Mouse (Mus musculus) heart, embryonic 13.5 days (tissue): ENCODE data around the gene Mapk8ip2. TPM values are rescaled to one million over a fixed set of nuclear protein-coding genes. Genes with fewer than 3 reads are reported as not detected.

ENCODE experiments used
- ATAC-seq: fragments of 200-750 bp; cut with Nextera tagmentation; 2 replicates; pipeline ENCODE4 v1.8.0; 2017; ENCODE audit warnings: moderate TSS enrichment; ENCODE audit not compliant: insufficient number of reproducible peaks, low FRiP score, low TSS enrichment; ENCODE audit errors: extremely low read depth
- H3K27ac ChIP-seq: fragments of 300-500 bp; sonication (generic); replicated peaks from 2 replicates; pipeline ENCODE4 v1.5.1; 2015; ENCODE audit warnings: moderate library complexity, mild to moderate bottlenecking, inconsistent platforms
- H3K27me3 ChIP-seq: fragments of 300-500 bp; sonication (generic); replicated peaks from 2 replicates; pipeline ENCODE4 v1.6.1; 2015; ENCODE audit warnings: mild to moderate bottlenecking, inconsistent platforms
- H3K36me3 ChIP-seq: fragments of 300-500 bp; sonication (generic); 2 replicates; pipeline ENCODE4 v1.6.1; 2015; ENCODE audit warnings: mild to moderate bottlenecking, inconsistent platforms
- H3K4me1 ChIP-seq: fragments of 300-500 bp; sonication (generic); 2 replicates; pipeline ENCODE4 v1.6.1; 2015; ENCODE audit warnings: inconsistent platforms
- H3K4me2 ChIP-seq: fragments of 300-500 bp; sonication (generic); 2 replicates; pipeline ENCODE4 v1.6.1; 2015; ENCODE audit warnings: inconsistent platforms, mild to moderate bottlenecking, moderate library complexity
- H3K4me3 ChIP-seq: fragments of 300-500 bp; sonication (generic); 2 replicates; pipeline ENCODE4 v1.5.1; 2015; ENCODE audit warnings: moderate library complexity, mild to moderate bottlenecking, inconsistent platforms
- H3K9ac ChIP-seq: fragments of 300-500 bp; sonication (generic); 2 replicates; pipeline ENCODE4 v1.6.1; 2015; ENCODE audit warnings: inconsistent platforms, mild to moderate bottlenecking, moderate library complexity
- H3K9me3 ChIP-seq: fragments of 300-500 bp; sonication (generic); 2 replicates; pipeline ENCODE4 v1.6.1; 2016; ENCODE audit warnings: inconsistent platforms
- WGBS: fragments of 180-500 bp; shearing (Covaris S2); methylation state at CpG from one replicate; pipeline ENCODE4 v1.1.7; 2015; ENCODE audit warnings: mixed read lengths; 5-methylcytosine and 5-hydroxymethylcytosine counted together
- polyA plus RNA-seq: library from polyadenylated mRNA; unstranded; fragments of >200 nt; fragmentation: Nextera tagmentation; extraction: Ambion mirVana; gene quantifications from 2 replicates; pipeline ENCODE4 v1.2.1, GENCODE M21; 2015

Gene Mapk8ip2
- polyA plus RNA-seq, 1 experiment from 2014 or later = 0.45 TPM

DNA sequence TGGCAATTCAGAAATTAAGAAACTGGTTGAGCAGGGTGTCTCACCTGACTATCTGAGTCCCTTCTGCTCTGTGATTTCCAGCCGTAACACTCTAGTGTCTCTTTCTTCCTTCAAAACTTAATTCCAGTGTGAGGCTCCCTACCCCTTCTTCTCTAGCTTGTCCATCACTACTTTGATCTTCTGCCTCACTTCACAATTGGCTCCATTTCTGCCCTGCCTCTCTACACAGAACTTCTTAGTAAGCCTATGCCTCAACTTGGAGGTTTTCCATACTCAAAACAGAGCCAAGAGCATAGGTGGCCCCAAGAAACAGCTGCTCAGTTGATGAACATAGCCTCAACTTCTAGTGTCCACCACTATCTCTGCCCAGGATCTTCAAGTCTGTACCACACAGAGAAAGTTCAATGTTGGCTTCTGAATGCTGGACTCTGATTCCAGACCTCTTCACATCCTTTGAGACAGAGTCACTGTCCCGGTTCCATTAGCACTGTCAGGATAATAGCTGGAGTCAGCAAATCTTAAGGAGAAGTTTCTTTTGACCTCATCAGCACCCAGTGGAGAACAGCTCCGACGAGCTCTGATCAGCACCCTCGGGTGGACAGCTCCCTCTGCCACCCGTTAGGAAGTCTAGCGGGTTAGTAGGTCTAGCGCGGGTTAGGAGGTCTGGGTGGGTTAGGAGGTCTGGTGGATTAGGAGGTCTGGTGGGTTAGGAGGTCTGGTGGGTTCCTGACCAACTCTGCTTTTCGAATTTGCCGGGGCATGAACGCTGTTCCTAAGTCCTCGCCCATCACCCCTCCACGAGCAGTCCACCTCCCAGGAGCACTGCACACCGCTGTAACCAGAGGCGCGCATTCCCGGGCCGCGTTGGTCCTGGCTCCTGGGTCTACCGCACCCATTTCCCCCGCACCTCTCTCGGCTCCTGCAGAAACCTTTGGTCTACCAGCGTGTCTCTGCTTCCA lies 528 bp upstream of the Mapk8ip2 start:
- Histone ChIP-seq H3K27ac (no peak overlapping the region), H3K9ac (no peak overlapping the region), H3K9me3 (no peaks in the 10 kb centered on the region), H3K36me3 (no peaks in the 10 kb centered on the region), H3K4me3 (peak overlapping the region; percentile 51), H3K27me3 (peaks cover 76% of the 10 kb centered on the region), H3K4me2 (peak overlapping the region; percentile 86), H3K4me1 (peaks cover 13% of the 10 kb centered on the region)
- ATAC-seq = no peak
- WGBS = 5% methylated on average over 15 of the region's 24 CpGs

DNA sequence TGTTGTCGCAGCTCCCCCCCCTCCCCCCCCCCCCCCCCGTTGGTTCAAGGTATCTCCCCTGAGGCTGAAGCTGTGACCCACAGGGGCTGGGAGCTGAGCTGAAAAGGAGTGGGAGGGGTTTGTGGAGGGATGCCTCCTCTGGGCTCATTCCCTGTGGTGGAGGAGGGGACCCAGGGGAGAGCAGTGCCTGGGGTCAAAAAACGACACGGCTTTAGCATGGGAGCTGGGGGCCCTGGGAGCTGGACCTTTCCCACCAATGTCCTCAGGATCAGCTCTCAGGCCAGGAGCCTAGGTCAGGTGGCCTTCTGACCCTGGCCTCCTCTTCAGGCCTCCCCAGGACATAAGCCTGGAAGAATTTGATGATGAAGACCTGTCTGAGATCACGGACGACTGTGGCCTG lies 1.1 kb downstream of the Mapk8ip2 start:
- ATAC-seq = no peak
- no peak overlapping the region for H3K27ac ChIP-seq
- H3K4me2 ChIP-seq = 0 out of 2 replicates have a peak overlapping the region, but pooled peaks have one; percentile 86
- no peaks in the 10 kb centered on the region for H3K9me3 ChIP-seq
- no peak overlapping the region; the same call in 1 of the 2 replicates for H3K4me3 ChIP-seq
- H3K27me3 ChIP-seq = peaks cover 82% of the 10 kb centered on the region
- no peak overlapping the region for H3K9ac ChIP-seq
- no peaks in the 10 kb centered on the region for H3K36me3 ChIP-seq
- 30% methylated on average over 4 of the region's 6 CpGs for WGBS
- peaks cover 13% of the 10 kb centered on the region for H3K4me1 ChIP-seq

DNA sequence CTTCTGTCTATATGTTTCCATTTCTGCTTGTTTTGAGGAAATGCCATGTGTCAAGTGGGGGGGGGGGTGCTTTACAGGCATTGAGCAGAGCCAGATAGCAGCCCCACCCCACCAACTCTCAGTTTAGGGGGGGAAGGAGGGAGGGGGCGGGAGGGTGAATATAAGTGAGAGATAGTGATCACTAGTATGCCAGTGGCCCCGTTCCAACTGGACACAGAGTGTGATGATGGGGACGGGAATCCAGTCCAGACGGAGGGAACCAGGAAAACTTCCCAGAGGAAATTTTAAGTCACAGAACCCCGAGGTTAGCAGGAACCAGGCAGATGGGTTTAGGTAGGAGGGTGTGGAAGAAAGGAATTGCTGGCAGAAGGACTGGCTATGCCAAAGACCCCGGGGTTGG lies 1.9 kb downstream of the Mapk8ip2 start:
- peaks cover 87% of the 10 kb centered on the region for H3K27me3 ChIP-seq
- H3K27ac ChIP-seq = no peak overlapping the region

DNA sequence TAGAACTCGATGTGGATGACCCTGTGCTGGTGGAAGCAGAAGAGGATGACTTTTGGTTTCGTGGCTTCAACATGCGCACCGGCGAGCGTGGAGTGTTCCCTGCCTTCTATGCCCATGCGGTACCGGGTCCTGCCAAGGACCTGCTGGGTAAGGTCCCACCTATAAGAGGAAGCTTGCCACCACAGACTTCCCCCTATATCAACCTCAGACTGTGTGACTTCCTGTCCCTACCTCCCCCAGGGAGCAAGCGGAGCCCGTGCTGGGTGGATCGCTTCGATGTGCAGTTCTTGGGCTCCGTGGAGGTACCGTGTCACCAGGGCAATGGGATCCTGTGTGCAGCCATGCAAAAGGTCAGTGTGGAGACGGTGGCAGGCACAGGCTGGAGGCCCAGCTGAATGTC lies 5.2 kb downstream of the Mapk8ip2 start:
- Histone ChIP-seq H3K9me3 (no peaks in the 10 kb centered on the region), H3K27ac (no peak overlapping the region), H3K36me3 (no peaks in the 10 kb centered on the region), H3K27me3 (peaks cover 79% of the 10 kb centered on the region), H3K4me3 (no peak overlapping the region), H3K4me1 (peaks cover 7% of the 10 kb centered on the region), H3K4me2 (no peak overlapping the region), H3K9ac (no peak overlapping the region)
- WGBS = 82% methylated on average over 15 of the region's 15 CpGs
- no peak for ATAC-seq

More for the DNA sequence above, 1.9 kb downstream of the Mapk8ip2 start:
- Histone ChIP-seq H3K36me3 (no peaks in the 10 kb centered on the region), H3K9me3 (no peaks in the 10 kb centered on the region), H3K4me2 (no peak overlapping the region), H3K4me1 (peaks cover 13% of the 10 kb centered on the region), H3K9ac (no peak overlapping the region), H3K4me3 (no peak overlapping the region)
- 61% methylated on average over 6 of the region's 6 CpGs for whole genome bisulfite sequencing
- ATAC-seq = no peak

DNA sequence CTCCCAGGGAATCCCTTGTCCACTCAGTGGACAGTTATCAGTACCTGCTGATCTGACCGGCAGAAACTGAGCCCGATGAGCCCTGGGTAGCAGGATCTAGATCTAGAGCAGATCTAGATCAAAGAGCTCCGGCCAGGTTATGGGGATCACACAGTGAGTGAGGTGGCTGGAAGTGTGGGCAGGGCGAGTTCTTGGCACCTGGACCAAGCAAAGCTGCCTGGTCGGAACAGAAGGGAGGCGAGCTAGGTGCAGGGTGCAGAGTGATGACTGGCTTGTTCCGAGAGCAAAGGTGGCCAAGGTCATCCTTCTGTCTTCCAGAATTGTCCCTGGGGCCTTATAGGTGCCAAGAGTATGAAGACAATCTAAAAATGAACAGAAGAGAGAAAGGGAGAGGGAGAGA lies 6.1 kb downstream of the Mapk8ip2 start:
- Histone ChIP-seq H3K4me2 (no peak overlapping the region), H3K9ac (no peak overlapping the region), H3K4me3 (no peak overlapping the region), H3K36me3 (no peaks in the 10 kb centered on the region), H3K4me1 (no peaks in the 10 kb centered on the region), H3K27me3 (peaks cover 70% of the 10 kb centered on the region), H3K9me3 (no peaks in the 10 kb centered on the region), H3K27ac (no peak overlapping the region)
- no peak for ATAC-seq
- 72% methylated on average over 7 of the region's 7 CpGs for WGBS

DNA sequence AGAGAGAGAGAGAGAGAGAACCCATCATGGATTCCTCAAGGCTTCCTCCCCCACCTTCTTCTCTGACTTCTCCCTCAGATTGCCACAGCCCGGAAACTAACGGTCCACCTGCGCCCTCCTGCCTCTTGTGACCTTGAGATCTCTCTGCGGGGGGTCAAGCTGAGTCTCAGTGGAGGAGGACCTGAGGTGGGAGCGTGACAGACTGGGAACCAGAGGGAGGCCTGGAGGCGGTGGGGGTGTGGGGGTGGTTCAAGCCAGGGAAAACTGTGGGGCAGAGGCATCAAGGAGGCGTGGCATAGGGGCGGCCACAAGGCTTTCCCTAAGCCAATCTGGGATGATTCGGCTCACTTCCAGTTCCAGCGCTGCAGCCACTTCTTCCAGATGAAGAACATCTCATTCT lies 6.6 kb downstream of the Mapk8ip2 start:
- WGBS = 41% methylated on average over 10 of the region's 10 CpGs
- Histone ChIP-seq H3K36me3 (no peaks in the 10 kb centered on the region), H3K9ac (no peak overlapping the region), H3K4me1 (no peaks in the 10 kb centered on the region), H3K27ac (no peak overlapping the region), H3K9me3 (no peaks in the 10 kb centered on the region), H3K4me3 (no peak overlapping the region), H3K27me3 (peaks cover 65% of the 10 kb centered on the region), H3K4me2 (no peak overlapping the region)
- ATAC-seq = no peak

DNA sequence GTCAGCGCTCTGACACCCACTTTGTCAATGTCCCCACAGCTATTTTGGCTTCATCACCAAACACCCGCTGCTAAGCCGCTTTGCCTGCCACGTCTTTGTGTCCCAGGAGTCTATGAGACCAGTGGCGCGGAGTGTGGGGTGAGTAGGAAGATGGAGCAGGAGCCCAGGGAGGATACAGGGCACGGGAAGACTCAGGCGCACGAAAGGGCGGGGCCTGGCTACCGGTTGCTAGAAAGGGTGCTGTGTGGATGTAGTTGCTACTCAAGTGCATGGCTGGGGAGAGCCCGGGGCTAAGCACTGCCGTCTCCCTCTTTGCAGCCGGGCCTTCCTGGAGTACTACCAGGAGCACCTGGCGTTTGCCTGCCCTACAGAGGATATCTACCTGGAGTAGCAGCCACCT lies 7.6 kb downstream of the Mapk8ip2 start:
- Histone ChIP-seq H3K4me2 (no peak overlapping the region), H3K27me3 (peaks cover 55% of the 10 kb centered on the region), H3K4me3 (no peak overlapping the region), H3K36me3 (no peaks in the 10 kb centered on the region), H3K9ac (no peak overlapping the region), H3K9me3 (no peaks in the 10 kb centered on the region), H3K27ac (no peak overlapping the region), H3K4me1 (no peaks in the 10 kb centered on the region)
- WGBS = 67% methylated on average over 15 of the region's 15 CpGs
- no peak for ATAC-seq

DNA sequence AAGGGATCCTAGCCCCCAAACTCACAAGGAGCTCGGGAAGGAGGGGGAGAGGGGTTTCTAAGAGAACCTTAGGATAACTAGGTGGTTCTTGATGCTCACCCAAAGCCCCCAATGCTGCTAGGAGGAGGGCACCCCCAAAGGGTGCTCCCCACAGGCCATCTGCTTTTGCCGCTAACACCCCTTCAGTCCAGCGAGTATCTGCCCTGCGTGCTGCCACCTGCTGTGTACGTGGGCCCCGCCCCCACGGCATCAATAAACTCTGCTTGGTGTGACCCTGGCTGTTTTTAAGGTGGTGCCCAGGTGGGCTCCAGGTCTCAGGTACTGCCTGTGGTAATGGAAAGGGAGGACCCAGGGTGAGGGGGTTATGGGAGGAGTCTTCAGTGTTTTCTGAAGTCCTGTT lies 8.5 kb downstream of the Mapk8ip2 start:
- Histone ChIP-seq H3K27me3 (peaks cover 47% of the 10 kb centered on the region), H3K4me2 (no peak overlapping the region), H3K9ac (no peak overlapping the region), H3K4me3 (no peak overlapping the region), H3K27ac (no peak overlapping the region), H3K4me1 (no peaks in the 10 kb centered on the region), H3K36me3 (no peaks in the 10 kb centered on the region), H3K9me3 (no peaks in the 10 kb centered on the region)
- ATAC-seq = no peak
- 65% methylated on average over 7 of the region's 7 CpGs for WGBS

DNA sequence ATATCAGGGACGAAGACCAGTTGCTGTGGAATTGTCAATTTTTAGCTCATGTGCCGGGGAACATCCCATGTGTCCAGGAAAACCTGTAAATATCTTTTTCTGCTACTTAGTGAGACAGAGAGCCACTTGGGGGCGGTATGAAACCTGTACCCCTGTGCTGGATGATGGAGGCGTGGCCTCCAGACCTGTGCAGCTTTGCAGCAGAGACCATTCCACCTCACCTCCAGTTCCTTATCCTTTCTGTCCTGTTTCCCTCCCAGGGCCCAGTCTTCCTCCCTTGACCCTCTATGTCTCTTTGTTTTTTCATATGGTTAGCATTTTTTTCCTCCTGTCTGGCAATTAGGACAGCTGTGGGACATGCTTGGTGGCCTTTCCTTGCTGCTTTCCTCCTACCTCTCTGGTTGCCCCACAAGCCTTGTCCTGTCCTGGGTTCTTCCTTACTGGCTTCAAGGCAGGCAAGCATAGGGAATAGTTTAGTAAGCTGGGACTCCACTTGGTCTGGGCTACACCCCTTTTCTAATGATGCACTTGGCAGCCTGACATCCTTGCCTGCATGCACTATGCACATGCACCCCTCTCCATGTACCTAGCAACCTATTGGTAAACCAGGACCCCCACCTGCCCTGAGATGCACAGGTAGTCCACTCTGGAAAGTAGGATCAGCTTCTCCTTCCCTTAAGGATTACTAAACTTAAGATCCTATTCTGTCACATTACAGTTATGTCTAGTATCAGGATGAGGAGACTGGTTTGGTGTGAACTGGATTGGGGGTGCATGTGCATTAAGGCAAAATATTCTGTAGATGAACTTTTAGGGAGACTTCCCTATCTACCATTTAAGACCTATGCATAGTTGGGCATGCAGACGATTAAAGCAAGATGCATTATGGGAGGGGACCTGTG lies 9.9 kb downstream of the Mapk8ip2 start:
- H3K27me3 ChIP-seq = peaks cover 33% of the 10 kb centered on the region
- H3K9me3 ChIP-seq = no peaks in the 10 kb centered on the region
- no peaks in the 10 kb centered on the region for H3K36me3 ChIP-seq
- 45% methylated on average over 5 of the region's 5 CpGs for WGBS
- no peak for ATAC-seq
- H3K4me3 ChIP-seq = no peak overlapping the region
- no peak overlapping the region for H3K9ac ChIP-seq
- H3K4me2 ChIP-seq = no peak overlapping the region
- H3K27ac ChIP-seq = no peak overlapping the region
- H3K4me1 ChIP-seq = no peaks in the 10 kb centered on the region

DNA sequence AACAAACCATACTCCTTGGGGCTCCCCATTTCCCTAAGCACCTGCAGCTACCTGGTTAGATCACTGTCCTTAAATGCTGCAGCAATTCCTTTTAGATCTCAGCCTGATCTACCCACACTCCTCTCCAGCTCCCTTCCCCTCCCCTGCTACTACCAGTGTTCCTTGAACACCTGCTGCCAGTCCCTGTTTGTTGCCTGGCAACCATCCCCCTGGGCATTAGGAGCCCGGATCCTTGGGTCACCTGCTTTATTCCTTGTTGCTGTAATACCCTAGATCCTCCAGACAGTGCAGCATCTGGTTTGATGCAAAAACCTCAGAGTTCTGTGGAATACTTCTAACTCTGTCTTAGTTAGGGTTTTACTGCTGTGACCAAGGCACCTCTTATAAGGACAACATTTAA lies 11.3 kb downstream of the Mapk8ip2 start:
- Histone ChIP-seq H3K27ac (no peak overlapping the region), H3K4me2 (no peak overlapping the region), H3K9ac (no peak overlapping the region), H3K27me3 (peaks cover 24% of the 10 kb centered on the region), H3K36me3 (no peaks in the 10 kb centered on the region), H3K4me1 (no peaks in the 10 kb centered on the region), H3K9me3 (no peaks in the 10 kb centered on the region), H3K4me3 (no peak overlapping the region)
- 12% methylated on average over 1 of the region's 1 CpGs for WGBS
- no peak for ATAC-seq

DNA sequence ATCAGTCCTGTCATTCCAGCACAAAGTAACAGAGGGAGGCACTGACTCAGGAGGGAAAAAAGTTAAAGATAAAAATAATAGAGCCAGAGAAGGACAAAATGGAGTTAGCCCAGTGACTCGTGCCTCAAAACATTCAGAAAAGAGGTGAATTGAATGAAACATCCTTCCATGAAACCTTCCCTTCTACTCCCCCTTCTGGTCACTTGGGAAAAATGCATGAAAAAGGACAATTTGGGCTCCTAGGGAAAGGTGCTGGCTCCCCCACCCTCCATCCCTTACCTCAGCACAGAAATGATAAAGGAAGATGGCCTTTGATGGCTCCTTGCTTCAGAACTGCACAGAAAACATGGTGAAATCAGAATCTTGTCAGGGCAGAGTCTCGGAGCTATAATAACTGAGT lies 14.9 kb downstream of the Mapk8ip2 start:
- Histone ChIP-seq H3K27me3 (no peaks in the 10 kb centered on the region), H3K4me1 (no peaks in the 10 kb centered on the region), H3K4me3 (no peak overlapping the region), H3K36me3 (no peaks in the 10 kb centered on the region), H3K9me3 (no peaks in the 10 kb centered on the region), H3K27ac (no peak overlapping the region), H3K4me2 (no peak overlapping the region), H3K9ac (no peak overlapping the region)
- WGBS = 35% methylated on average over 2 of the region's 2 CpGs
- ATAC-seq = no peak
